9 mouse cellular contexts compared by ENCODE assay signal in the genomic region with DNA sequence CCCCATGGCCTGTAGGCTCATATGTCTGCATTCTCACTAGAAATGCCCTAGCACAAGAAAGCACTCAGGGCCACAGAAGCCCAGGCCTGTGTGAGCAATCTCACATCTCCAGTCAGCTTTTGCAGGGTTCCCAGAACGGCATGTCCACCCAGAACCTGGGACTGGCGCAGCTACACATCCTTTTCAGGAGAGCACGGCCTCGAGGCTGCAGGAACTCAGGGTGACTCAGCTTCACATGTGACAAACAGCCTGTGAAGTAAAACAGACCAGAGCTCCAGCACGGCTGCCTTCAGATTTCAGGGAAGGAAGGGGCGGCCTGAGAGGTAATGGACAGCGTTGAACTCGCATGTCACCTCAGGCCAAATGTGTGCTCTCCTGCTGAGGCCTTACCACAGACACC. TPM values are rescaled to one million over a fixed set of nuclear protein-coding genes. Genes with fewer than 3 reads are reported as not detected.
DNase-seq lines count a peak whose midpoint lies in the region; ATAC-seq and TF ChIP-seq lines count a peak whose summit lies in the region.
"Had no signal": no experiment of that assay in that cellular context is flagged by ENCODE, and none has a peak within 500 bp of the region (broad histone marks: within the 10 kb centered on the region; RNA-seq: fewer than 3 reads in every experiment).

No protein-coding gene starts in this region.

- no peaks in the 10 kb centered on the region for H3K9me3 ChIP-seq in embryonic facial prominence, embryonic 15.5 days (replicated peaks)
- H3K9me3 ChIP-seq in intestine, embryonic 16.5 days (ENCODE audit: control insufficient read depth, low read length), result no peaks in the 10 kb centered on the region
- H3K9me3 ChIP-seq: liver, embryonic 15.5 days had no signal

- no peak overlapping the region for H3K4me2 ChIP-seq in embryonic facial prominence, embryonic 15.5 days (replicated peaks)
- no peak overlapping the region for H3K4me2 ChIP-seq in intestine, embryonic 16.5 days (ENCODE audit: low read depth, low read length)
- H3K4me2 ChIP-seq: liver, embryonic 15.5 days had no signal

- no peak overlapping the region for H3K27ac ChIP-seq in kidney, adult 2 months (ENCODE audit: insufficient read depth, low read depth, low read length)
- H3K27ac ChIP-seq in embryonic facial prominence, embryonic 15.5 days (replicated peaks), result peak overlapping the region; percentile 70; the same call in 1 of the 2 replicates
- peak overlapping the region; percentile 4; the same call in 1 of the 2 replicates for H3K27ac ChIP-seq in intestine, embryonic 16.5 days (ENCODE audit: low read length)
- H3K27ac ChIP-seq: liver, embryonic 15.5 days had no signal

- no peak for TF ChIP-seq POLR2A in kidney, adult 2 months (IDR thresholded peaks at IDR 0.05; ENCODE audit: low read depth, low read length)

- peak; percentile 21 for DNase-seq in kidney, adult 2 months
- no peak for DNase-seq in kidney, postnatal 4 days
- DNase-seq in adipocyte (ENCODE audit: low spot score), result peak; percentile 32
- DNase-seq in thymus, postnatal 25 days, result no peak
- DNase-seq in cerebellum, adult 11 months, result no peak
- DNase-seq in right cerebral cortex, postnatal 10 days (ENCODE audit: low spot score in 2 of 2), result no peak

- no peak for TF ChIP-seq CTCF in kidney, adult 2 months (conservative IDR thresholded peaks at IDR 0.05; ENCODE audit: insufficient read depth, insufficient read length, low read depth, low read length)

- H3K36me3 ChIP-seq in kidney, adult 2 months (ENCODE audit: control insufficient read depth, insufficient read depth, low read length), result no peaks in the 10 kb centered on the region
- H3K36me3 ChIP-seq in embryonic facial prominence, embryonic 15.5 days, result no peaks in the 10 kb centered on the region
- H3K36me3 ChIP-seq in intestine, embryonic 16.5 days (ENCODE audit: control insufficient read depth, insufficient read depth, low read length), result no peaks in the 10 kb centered on the region
- H3K36me3 ChIP-seq: liver, embryonic 15.5 days had no signal

- H3K4me3 ChIP-seq in kidney, adult 2 months (ENCODE audit: insufficient read depth, low read depth, low read length), result no peak overlapping the region
- no peak overlapping the region for H3K4me3 ChIP-seq in embryonic facial prominence, embryonic 15.5 days (replicated peaks)
- no peak overlapping the region for H3K4me3 ChIP-seq in intestine, embryonic 16.5 days (ENCODE audit: low read length)
- H3K4me3 ChIP-seq: liver, embryonic 15.5 days had no signal

- 62% methylated on average over 8 of the region's 8 CpGs for WGBS in kidney, adult 2 months
- WGBS in embryonic facial prominence, embryonic 15.5 days, result 44% methylated on average over 8 of the region's 8 CpGs
- WGBS in intestine, embryonic 16.5 days, result 48% methylated on average over 8 of the region's 8 CpGs

- no peaks in the 10 kb centered on the region for H3K27me3 ChIP-seq in kidney, adult 2 months (replicated peaks; ENCODE audit: control insufficient read depth, insufficient read depth, low read length)
- no peaks in the 10 kb centered on the region for H3K27me3 ChIP-seq in embryonic facial prominence, embryonic 15.5 days
- H3K27me3 ChIP-seq in intestine, embryonic 16.5 days (replicated peaks; ENCODE audit: control insufficient read depth, insufficient read depth, low read length), result no peaks in the 10 kb centered on the region
- H3K27me3 ChIP-seq: liver, embryonic 15.5 days had no signal

- H3K4me1 ChIP-seq in kidney, adult 2 months (ENCODE audit: control insufficient read depth, insufficient read depth, low read length), result peaks cover 14% of the 10 kb centered on the region
- H3K4me1 ChIP-seq in embryonic facial prominence, embryonic 15.5 days, result peaks cover 23% of the 10 kb centered on the region
- peaks cover 15% of the 10 kb centered on the region for H3K4me1 ChIP-seq in intestine, embryonic 16.5 days (ENCODE audit: control insufficient read depth, insufficient read depth, low read length)
- H3K4me1 ChIP-seq: liver, embryonic 15.5 days had no signal

- ATAC-seq in embryonic facial prominence, embryonic 15.5 days (ENCODE audit: insufficient number of reproducible peaks, low FRiP score, low TSS enrichment, low read depth), result no peak
- peak; percentile 55; the same call in 1 of the 2 replicates for ATAC-seq in intestine, embryonic 16.5 days

- H3K9ac ChIP-seq in embryonic facial prominence, embryonic 15.5 days, result no peak overlapping the region
- H3K9ac ChIP-seq in intestine, embryonic 16.5 days (ENCODE audit: low read depth, low read length), result no peak overlapping the region
- H3K9ac ChIP-seq: liver, embryonic 15.5 days had no signal

RNA-seq across cellular contexts. Expression of a gene that starts 29.6 kb away (rescaled TPM):
- 16.9 and 18.9 TPM in 2 replicates for polyA plus RNA-seq in kidney, adult 2 months (2012; rRNA removed)
- polyA plus RNA-seq in embryonic facial prominence, embryonic 15.5 days (2015; fragmentation: Nextera tagmentation; extraction: Ambion mirVana), result 92.4 and 105 TPM in 2 replicates
- 68.6 and 74.6 TPM in 2 replicates for polyA plus RNA-seq in intestine, embryonic 16.5 days (2015; fragmentation: Nextera tagmentation; extraction: Ambion mirVana)

Comparison
In these comparisons a context has a peak if more than half of its experiments do, and no peak if none do; other contexts are left out.
1. DNase-seq: peak in kidney, adult 2 months (single experiment) and adipocyte (single experiment); none in kidney, postnatal 4 days (0 of 2), thymus, postnatal 25 days (single experiment), cerebellum, adult 11 months (single experiment) and right cerebral cortex, postnatal 10 days (0 of 2).